Mouse (Mus musculus) forebrain, postnatal 0 days (tissue): Measurements from ENCODE around the gene Hoxa1. TPM values are rescaled to one million over a fixed set of nuclear protein-coding genes. Genes with fewer than 3 reads are reported as not detected.
A peak's percentile ranks its signal among the peaks of the same experiment; 100 is the strongest.

ENCODE experiments used
- ATAC-seq: fragments of 200-750 bp; cut with Nextera tagmentation; 2 replicates; pipeline ENCODE4 v1.8.0; 2017; ENCODE audit warnings: mild to moderate bottlenecking, moderate library complexity
- DNase-seq: peaks from one replicate; pipeline ENCODE4 v3.0.0-alpha.2; 2015
- H3K27ac ChIP-seq: fragments of 300-500 bp; sonication (generic); 2 replicates; pipeline ENCODE4 v1.5.1; 2014; ENCODE audit warnings: low read depth, mild to moderate bottlenecking, antibody characterized with exemption, low read length, moderate library complexity, mixed read lengths
- H3K27me3 ChIP-seq: fragments of 300-500 bp; sonication (generic); 2 replicates; pipeline ENCODE4 v1.6.1; 2014; ENCODE audit warnings: mild to moderate bottlenecking, low read length, mixed read lengths; ENCODE audit not compliant: insufficient read depth
- H3K36me3 ChIP-seq: fragments of 300-500 bp; sonication (generic); 2 replicates; pipeline ENCODE4 v1.6.1; 2014; ENCODE audit warnings: mild to moderate bottlenecking, moderate library complexity; ENCODE audit not compliant: insufficient read depth
- H3K4me1 ChIP-seq: fragments of 300-500 bp; sonication (generic); 2 replicates; pipeline ENCODE4 v1.6.1; 2014; ENCODE audit warnings: antibody characterized with exemption; ENCODE audit not compliant: insufficient read depth
- H3K4me2 ChIP-seq: fragments of 300-500 bp; sonication (generic); 2 replicates; pipeline ENCODE4 v1.6.1; 2014; ENCODE audit warnings: low read depth, mild to moderate bottlenecking, moderate library complexity
- H3K4me3 ChIP-seq: fragments of 300-500 bp; sonication (generic); 2 replicates; pipeline ENCODE4 v1.5.1; 2014; ENCODE audit warnings: low read depth, low read length, mixed read lengths
- H3K9ac ChIP-seq: fragments of 300-500 bp; sonication (generic); 2 replicates; pipeline ENCODE4 v1.6.1; 2014; ENCODE audit warnings: mild to moderate bottlenecking
- H3K9me3 ChIP-seq: fragments of 300-500 bp; sonication (generic); 2 replicates; pipeline ENCODE4 v1.6.1; 2016; ENCODE audit warnings: low read length
- CTCF ChIP-seq: sonication (generic); IDR thresholded peaks from 2 replicates; pipeline ENCODE4 v1.5.1; 2016; ENCODE audit warnings: antibody characterized with exemption, control low read depth, low read depth
- WGBS: fragments of 180-500 bp; shearing (Covaris S2); extraction: QIAGEN DNeasy Blood & Tissue Kit; methylation state at CpG from one replicate; pipeline ENCODE4 v1.1.7; 2014; 5-methylcytosine and 5-hydroxymethylcytosine counted together
- polyA plus RNA-seq: library from polyadenylated mRNA; unstranded; fragments of >200 nt; fragmentation: Nextera tagmentation; extraction: Ambion mirVana; gene quantifications from 2 replicates; pipeline ENCODE4 v1.2.1, GENCODE M21; 2015
- total RNA-seq: library from RNA; depleted of rRNA; stranded (reverse); fragments of >200 nt; gene quantifications from 2 replicates; pipeline ENCODE4 v1.2.3, GENCODE M21; 2014

Gene Hoxa1
- total and polyA plus RNA-seq, 2 experiments from 2014 or later = 0.10 TPM; not detected in 1

DNA sequence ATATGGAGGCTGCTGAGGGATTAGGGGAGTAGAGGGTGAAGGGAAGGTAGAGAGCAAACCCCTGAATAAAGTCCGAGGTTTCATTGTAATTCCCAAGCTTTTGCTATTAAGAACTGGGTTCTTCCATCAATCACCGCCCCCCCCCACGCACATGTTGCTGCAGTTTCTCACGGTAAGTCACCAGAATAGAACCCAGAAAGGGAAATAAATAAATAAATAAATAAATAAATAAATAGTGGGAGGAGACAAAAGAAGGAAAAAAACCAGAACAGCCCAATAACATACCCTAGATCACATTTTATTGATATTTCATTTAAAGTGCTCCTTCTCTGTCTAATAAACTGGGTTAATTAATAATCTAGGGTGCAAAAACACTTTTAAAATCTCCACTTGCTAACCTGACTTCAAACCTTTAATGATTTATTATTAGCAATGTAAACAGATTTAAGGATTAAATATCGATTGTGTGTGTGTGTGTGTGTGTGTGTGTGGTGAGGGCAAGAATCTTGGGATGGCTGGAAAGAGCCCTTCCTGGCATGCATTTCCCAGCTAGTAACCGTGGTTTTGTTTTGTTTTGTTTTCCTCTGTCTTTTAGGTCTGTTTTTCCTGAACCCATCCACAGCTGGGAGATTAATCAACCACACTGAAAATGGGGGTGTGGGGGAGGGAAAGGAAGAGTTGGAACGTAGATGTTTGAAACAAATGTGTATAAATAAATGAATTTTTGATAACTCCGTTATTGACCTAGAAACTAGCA lies 3.4 kb upstream of the Hoxa1 start:
- Histone ChIP-seq H3K4me3 (no peak overlapping the region), H3K9ac (no peak overlapping the region), H3K36me3 (no peaks in the 10 kb centered on the region), H3K4me1 (no peaks in the 10 kb centered on the region; the same call in 1 of the 2 replicates), H3K9me3 (no peaks in the 10 kb centered on the region), H3K4me2 (no peak overlapping the region), H3K27me3 (peaks cover 93% of the 10 kb centered on the region), H3K27ac (no peak overlapping the region)
- ATAC-seq (no peak), DNase-seq (no peak)
- no peak for TF ChIP-seq CTCF
- WGBS = 4% methylated on average over 8 of the region's 8 CpGs

DNA sequence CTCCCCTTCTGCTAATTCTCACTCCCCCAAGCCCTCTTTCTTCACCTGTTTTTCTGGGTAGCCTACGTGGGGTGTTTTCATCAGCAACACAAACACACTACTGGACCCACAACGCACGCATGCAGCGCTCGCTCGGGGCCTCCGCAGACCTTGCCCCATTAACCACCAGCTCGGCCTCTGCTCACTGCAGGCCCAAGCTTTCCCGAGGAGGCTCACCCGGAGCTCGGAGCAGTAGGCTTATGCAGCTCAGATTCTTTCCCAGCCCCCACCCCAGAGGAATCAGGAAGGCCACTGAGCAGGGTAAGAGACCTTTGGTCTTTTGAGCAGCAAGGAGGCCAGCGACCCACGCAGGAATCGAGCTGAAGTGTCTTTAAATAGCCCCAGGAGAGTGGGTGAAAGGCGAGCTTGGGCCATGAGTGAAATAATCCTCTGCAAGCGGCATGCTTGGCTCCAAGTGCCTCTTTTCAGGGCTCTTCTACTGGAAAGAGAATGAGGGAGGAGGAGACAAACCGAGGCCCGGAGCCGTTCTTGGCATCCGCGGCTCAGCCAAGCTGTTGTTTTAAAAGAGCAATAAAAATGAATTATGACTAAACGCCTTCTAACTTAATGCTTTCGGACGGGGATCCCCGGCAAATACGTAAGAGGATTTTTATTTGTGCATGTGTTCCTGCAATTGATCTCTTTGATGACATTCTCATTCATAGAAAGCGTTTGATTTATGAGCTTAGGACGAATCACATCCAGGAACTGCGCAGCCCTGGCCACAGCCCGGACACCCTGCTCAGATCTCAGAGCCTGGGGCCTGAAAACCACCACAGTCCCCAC lies 2.6 kb upstream of the Hoxa1 start:
- no peak overlapping the region for H3K4me3 ChIP-seq
- DNase-seq = peak; percentile 53
- TF ChIP-seq CTCF = no peak
- no peak overlapping the region for H3K9ac ChIP-seq
- H3K9me3 ChIP-seq = no peaks in the 10 kb centered on the region
- H3K4me1 ChIP-seq = no peaks in the 10 kb centered on the region; the same call in 1 of the 2 replicates
- 2% methylated on average over 30 of the region's 30 CpGs for WGBS
- no peak overlapping the region for H3K27ac ChIP-seq
- H3K36me3 ChIP-seq = no peaks in the 10 kb centered on the region
- no peak overlapping the region for H3K4me2 ChIP-seq
- peaks cover 93% of the 10 kb centered on the region for H3K27me3 ChIP-seq
- no peak for ATAC-seq

DNA sequence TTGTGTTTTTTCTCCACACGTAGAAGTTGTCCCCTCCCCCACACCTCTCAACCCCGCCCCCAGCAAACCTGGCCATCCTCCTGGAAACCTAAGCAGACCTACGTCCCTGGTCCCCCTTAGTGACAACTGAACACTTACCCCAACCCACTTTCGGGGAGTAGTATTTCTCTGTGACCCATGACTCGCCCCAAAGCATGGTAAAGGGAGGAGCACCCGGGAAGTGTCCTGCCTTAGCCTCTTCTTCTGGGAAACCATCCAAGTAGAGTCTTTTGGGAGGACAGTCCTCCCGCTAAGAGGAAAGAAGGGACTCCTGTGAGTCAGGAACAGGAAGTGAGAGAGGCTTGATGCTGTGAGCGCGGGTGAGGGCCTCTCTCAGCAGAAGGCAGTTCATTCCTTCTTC lies 1.9 kb upstream of the Hoxa1 start:
- Histone ChIP-seq H3K4me1 (no peaks in the 10 kb centered on the region; the same call in 1 of the 2 replicates), H3K36me3 (no peaks in the 10 kb centered on the region), H3K27me3 (peaks cover 92% of the 10 kb centered on the region), H3K27ac (no peak overlapping the region), H3K4me2 (no peak overlapping the region), H3K9me3 (no peaks in the 10 kb centered on the region), H3K9ac (no peak overlapping the region), H3K4me3 (no peak overlapping the region)
- no peak for DNase-seq
- 5% methylated on average over 9 of the region's 9 CpGs for WGBS
- no peak for TF ChIP-seq CTCF
- ATAC-seq = no peak

DNA sequence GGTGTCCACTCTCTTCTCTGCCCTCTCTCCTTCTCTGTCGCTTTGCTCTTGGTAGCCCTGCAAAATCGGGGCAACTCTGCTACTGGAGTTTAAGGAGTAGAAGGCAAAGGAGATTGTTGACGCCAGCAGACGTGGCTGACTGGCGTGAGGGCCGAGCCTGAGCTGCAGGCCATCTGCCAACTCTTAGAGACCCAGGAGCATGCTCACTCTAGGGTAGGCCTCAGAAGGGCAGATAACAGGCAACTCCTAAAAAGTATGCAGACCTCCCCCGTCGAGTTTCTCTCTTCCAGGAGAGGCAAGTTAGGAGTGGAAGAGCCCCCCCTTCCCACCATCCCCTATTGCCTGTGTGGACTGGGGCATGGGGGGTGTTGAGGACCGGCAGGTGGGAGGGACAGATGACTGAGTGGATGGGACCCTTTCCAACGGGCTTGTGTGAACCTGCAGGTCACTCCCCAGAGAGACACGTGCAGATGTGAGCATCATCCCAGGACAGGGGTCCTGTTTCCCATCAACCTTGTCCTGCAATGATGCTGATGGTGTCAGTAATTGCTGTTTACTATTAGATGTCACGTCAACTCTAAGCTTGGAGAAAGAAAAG lies 1.1 kb upstream of the Hoxa1 start:
- no peaks in the 10 kb centered on the region for H3K9me3 ChIP-seq
- peaks cover 94% of the 10 kb centered on the region for H3K27me3 ChIP-seq
- H3K4me1 ChIP-seq = no peaks in the 10 kb centered on the region; the same call in 1 of the 2 replicates
- ATAC-seq = no peak
- 0 out of 2 replicates have a peak overlapping the region, but pooled peaks have one; percentile 42 for H3K4me3 ChIP-seq
- DNase-seq = no peak
- no peaks in the 10 kb centered on the region for H3K36me3 ChIP-seq
- 0 out of 2 replicates have a peak overlapping the region, but pooled peaks have one; percentile 80 for H3K4me2 ChIP-seq
- whole genome bisulfite sequencing = 2% methylated on average over 12 of the region's 12 CpGs
- H3K9ac ChIP-seq = no peak overlapping the region
- H3K27ac ChIP-seq = no peak overlapping the region
- TF ChIP-seq CTCF = no peak

DNA sequence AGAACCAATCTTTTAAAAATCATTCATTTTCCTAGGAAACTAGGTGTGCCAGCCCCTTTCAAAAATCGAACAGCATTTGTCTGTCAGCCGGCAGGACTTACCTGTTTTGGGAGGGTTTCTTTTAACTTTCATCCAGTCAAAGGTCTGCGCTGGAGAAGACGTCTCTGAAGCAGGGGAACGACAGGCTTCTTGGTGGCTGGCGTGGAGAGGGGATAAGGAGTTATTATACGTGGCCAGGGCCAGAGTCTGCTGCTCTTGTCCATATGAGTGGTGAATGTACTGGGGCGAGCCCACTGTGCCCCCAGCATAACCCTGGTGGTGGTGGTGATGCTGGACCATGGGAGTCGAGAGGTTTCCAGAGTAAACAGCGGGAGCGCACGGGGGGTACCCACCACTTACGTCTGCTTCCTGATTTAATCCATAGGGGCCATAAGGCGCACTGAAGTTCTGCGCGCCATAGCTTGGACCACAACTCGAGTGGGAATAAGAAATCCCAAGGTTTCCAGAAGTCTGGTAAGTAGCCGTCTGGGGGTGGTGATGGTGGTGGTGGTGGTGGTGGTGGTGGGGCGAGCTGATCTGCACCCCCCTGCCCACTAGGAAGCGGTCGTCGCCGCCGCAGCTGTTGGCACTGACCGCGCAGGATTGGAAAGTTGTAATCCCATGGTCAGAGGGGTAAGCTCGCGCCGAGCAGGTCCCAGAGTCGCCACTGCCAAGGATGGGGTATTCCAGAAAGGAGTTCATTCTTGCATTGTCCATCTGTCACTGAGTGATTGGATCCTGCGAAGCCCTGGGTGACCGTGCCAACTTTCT lies 446 bp downstream of the Hoxa1 start:
- H3K4me2 ChIP-seq = peak overlapping the region; percentile 80
- peak overlapping the region; percentile 42 for H3K4me3 ChIP-seq
- ATAC-seq (no peak), DNase-seq (no peak)
- no peak for TF ChIP-seq CTCF
- no peak overlapping the region for H3K27ac ChIP-seq
- H3K36me3 ChIP-seq = no peaks in the 10 kb centered on the region
- H3K4me1 ChIP-seq = no peaks in the 10 kb centered on the region; the same call in 1 of the 2 replicates
- 3% methylated on average over 32 of the region's 32 CpGs for WGBS
- no peak overlapping the region for H3K9ac ChIP-seq
- peaks cover 93% of the 10 kb centered on the region for H3K27me3 ChIP-seq
- H3K9me3 ChIP-seq = no peaks in the 10 kb centered on the region

DNA sequence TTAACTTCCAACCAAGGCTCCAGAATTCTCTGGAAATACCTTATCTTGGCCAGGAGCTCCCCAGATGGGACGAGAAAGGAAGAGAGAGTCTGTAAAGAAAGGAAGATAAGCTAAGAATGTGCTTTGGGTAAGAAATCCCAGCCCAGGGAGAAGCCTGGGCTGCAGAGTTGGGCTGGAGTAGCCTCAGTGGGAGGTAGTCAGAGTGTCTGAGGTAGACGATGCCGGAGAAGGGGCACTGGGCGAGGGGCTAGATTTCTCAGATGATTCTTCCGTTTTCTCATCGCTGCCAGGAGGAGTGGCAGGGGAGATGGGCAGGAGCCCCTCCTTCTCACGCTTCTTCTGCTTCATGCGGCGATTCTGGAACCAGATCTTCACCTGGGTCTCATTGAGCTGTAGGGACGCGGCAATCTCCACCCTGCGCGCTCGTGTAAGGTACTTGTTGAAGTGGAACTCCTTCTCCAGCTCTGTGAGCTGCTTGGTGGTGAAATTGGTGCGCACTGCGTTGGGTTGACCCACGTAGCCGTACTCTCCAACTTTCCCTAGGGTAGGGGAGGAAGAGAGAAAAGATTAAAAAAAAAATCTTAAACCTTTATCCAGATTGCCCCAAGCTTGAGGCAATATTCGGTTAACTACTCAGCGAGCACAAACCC lies 1.4 kb downstream of the Hoxa1 start:
- no peak overlapping the region for H3K4me3 ChIP-seq
- ATAC-seq = no peak
- WGBS = 1% methylated on average over 20 of the region's 20 CpGs

More for the DNA sequence above, 1.4 kb downstream of the Hoxa1 start:
- H3K9me3 ChIP-seq = no peaks in the 10 kb centered on the region
- no peaks in the 10 kb centered on the region; the same call in 1 of the 2 replicates for H3K4me1 ChIP-seq
- H3K9ac ChIP-seq = no peak overlapping the region
- H3K36me3 ChIP-seq = no peaks in the 10 kb centered on the region
- peaks cover 93% of the 10 kb centered on the region for H3K27me3 ChIP-seq
- no peak for DNase-seq
- TF ChIP-seq CTCF = no peak
- no peak overlapping the region for H3K4me2 ChIP-seq
- no peak overlapping the region for H3K27ac ChIP-seq
